Mouse (Mus musculus) hindbrain, embryonic 15.5 days (tissue): Measurements from ENCODE around the gene Pdzrn4. TPM values are rescaled to one million over a fixed set of nuclear protein-coding genes. Genes with fewer than 3 reads are reported as not detected.

Experiments used
- ATAC-seq: fragments of 200-750 bp; cut with Nextera tagmentation; 2 replicates; pipeline ENCODE4 v1.8.0; 2017; ENCODE audit warnings: low read depth, moderate number of reproducible peaks, moderate TSS enrichment; ENCODE audit not compliant: low FRiP score
- H3K27ac ChIP-seq: fragments of 300-500 bp; sonication (generic); replicated peaks from 2 replicates; pipeline ENCODE4 v1.5.1; 2015; ENCODE audit warnings: mild to moderate bottlenecking, inconsistent platforms
- H3K27me3 ChIP-seq: fragments of 300-500 bp; sonication (generic); 2 replicates; pipeline ENCODE4 v1.6.1; 2015; ENCODE audit warnings: control low read depth, inconsistent platforms
- H3K36me3 ChIP-seq: fragments of 300-500 bp; sonication (generic); 2 replicates; pipeline ENCODE4 v1.6.1; 2015; ENCODE audit warnings: control low read depth, inconsistent platforms
- H3K4me1 ChIP-seq: fragments of 300-500 bp; sonication (generic); replicated peaks from 2 replicates; pipeline ENCODE4 v1.6.1; 2015; ENCODE audit warnings: control low read depth, inconsistent platforms
- H3K4me2 ChIP-seq: fragments of 300-500 bp; sonication (generic); 2 replicates; pipeline ENCODE4 v1.6.1; 2015; ENCODE audit warnings: moderate library complexity, mild to moderate bottlenecking, inconsistent platforms
- H3K4me3 ChIP-seq: fragments of 300-500 bp; sonication (generic); 2 replicates; pipeline ENCODE4 v1.5.1; 2015; ENCODE audit warnings: mild to moderate bottlenecking, inconsistent platforms
- H3K9ac ChIP-seq: fragments of 300-500 bp; sonication (generic); 2 replicates; pipeline ENCODE4 v1.6.1; 2015; ENCODE audit warnings: inconsistent platforms
- H3K9me3 ChIP-seq: fragments of 300-500 bp; sonication (generic); 2 replicates; pipeline ENCODE4 v1.6.1; 2016; ENCODE audit warnings: control low read depth, inconsistent platforms
- WGBS: fragments of 180-500 bp; shearing (Covaris S2); methylation state at CpG from one replicate; pipeline ENCODE4 v1.1.7; 2015; 5-methylcytosine and 5-hydroxymethylcytosine counted together
- polyA plus RNA-seq: library from polyadenylated mRNA; unstranded; fragments of >200 nt; fragmentation: Nextera tagmentation; extraction: Ambion mirVana; gene quantifications from 2 replicates; pipeline ENCODE4 v1.2.1, GENCODE M21; 2015

Pdzrn4 gene
- polyA plus RNA-seq, 1 experiment from 2014 or later, result 30.5 TPM

DNA sequence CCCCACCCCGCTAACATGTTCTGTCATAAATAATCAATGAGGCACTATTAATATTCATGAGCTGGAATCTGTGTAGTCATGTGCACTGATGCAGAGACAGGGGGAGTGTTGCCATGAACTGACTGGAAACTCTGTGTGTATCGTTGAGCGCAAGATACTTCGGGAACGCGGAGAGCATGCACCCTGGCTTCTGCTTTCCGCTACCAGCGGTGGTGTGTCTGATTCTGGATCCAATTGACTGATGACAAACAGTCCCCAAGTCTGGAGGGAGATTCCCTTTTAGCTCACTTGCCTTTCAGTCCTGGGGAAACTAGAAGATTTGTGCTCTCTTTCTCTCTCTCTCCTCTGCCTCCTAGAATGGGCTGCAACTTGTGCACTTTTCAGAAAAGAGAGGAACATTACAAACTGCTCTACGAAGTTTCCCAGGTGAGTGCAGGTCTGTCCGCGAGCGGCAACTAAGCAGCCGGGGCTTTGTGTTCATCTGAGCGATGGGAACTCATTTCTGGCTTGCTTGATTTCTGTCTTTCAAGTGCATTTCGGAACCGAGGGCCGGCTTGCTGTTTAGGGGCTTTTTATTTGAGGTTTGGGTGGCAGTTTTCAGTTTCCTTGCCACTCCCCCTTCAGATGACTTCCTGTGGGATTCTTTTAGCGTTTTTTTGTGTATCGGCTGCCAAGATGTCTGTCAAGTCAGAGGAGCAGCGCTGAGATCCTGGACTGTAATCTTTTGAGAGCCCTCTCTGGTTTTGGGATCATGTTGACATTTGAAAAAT is 200.5 kb downstream of the Pdzrn4 start:
- H3K27ac ChIP-seq, result peak overlapping the region; percentile 84
- H3K9me3 ChIP-seq, result no peaks in the 10 kb centered on the region
- peak; percentile 77 for ATAC-seq
- peak overlapping the region; percentile 50 for H3K9ac ChIP-seq
- no peaks in the 10 kb centered on the region; the same call in 1 of the 2 replicates for H3K27me3 ChIP-seq
- under 1% methylated on average over 20 of the region's 20 CpGs for WGBS
- H3K4me2 ChIP-seq, result peak overlapping the region; percentile 68
- no peaks in the 10 kb centered on the region for H3K36me3 ChIP-seq
- H3K4me1 ChIP-seq, result peaks cover 27% of the 10 kb centered on the region
- H3K4me3 ChIP-seq, result peak overlapping the region; percentile 50

DNA sequence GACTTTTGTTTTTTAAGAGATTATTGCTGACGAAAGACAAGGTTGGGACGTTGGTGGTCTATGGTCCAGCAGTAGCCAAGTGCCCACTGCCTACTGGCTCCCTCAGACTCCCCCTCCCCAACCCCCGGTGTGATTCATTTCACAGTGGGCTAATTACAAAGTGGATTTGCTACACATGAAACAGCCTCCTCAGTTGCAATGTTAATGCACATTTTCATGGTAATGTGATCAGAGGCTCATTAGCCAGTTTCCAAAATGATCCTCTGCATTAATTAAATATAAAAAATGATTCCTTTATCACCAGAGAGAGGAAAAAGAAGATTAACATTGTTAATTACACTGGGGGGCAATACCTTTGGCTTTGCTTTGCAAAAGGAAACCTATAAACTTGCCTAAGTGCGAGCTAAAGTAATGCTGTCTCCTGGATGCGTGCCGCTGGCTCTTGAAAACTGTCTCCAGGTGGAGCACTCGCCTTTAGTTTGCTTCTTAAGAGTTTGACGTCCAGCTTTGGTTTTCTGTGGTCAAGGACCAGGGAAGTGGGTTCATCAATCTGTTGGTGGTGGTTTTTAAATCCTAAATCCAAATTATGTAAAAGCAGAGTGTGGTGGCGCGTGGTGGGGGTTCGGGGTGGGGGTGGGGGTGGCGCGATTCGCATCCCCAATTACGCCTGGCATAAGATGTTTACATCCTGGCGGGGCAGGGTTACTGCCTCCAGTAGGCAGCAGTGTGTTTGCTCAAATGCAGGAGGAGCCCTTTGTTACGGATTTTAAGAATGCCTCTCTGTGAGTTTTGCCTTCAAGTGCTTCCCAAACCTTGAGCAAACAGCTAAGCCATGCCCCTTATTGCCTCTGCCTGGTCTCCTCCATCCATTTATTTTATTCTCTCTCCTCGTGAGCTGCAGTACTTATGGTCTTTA is 202.0 kb downstream of the Pdzrn4 start:
- Histone ChIP-seq H3K27ac (peak overlapping the region; percentile 78), H3K4me3 (peak overlapping the region; percentile 38), H3K36me3 (peaks cover 2% of the 10 kb centered on the region; the same call in 1 of the 2 replicates), H3K9ac (peak overlapping the region; percentile 38), H3K27me3 (no peaks in the 10 kb centered on the region), H3K4me2 (peak overlapping the region; percentile 56), H3K4me1 (peaks cover 27% of the 10 kb centered on the region), H3K9me3 (no peaks in the 10 kb centered on the region)
- ATAC-seq, result peak; percentile 64; the same call in 1 of the 2 replicates
- 1% methylated on average over 18 of the region's 18 CpGs for WGBS

GRCm38 (mm10) chr15:92599381-92599780 is 202.7 kb downstream of the Pdzrn4 start:
- Histone ChIP-seq H3K4me1 (peaks cover 27% of the 10 kb centered on the region), H3K27ac (peak overlapping the region; percentile 78), H3K4me3 (peak overlapping the region; percentile 38), H3K9ac (peak overlapping the region; percentile 38), H3K27me3 (no peaks in the 10 kb centered on the region), H3K9me3 (no peaks in the 10 kb centered on the region), H3K36me3 (peaks cover 7% of the 10 kb centered on the region), H3K4me2 (peak overlapping the region; percentile 56)
- ATAC-seq, result no peak
- 11% methylated on average over 7 of the region's 7 CpGs for WGBS

DNA sequence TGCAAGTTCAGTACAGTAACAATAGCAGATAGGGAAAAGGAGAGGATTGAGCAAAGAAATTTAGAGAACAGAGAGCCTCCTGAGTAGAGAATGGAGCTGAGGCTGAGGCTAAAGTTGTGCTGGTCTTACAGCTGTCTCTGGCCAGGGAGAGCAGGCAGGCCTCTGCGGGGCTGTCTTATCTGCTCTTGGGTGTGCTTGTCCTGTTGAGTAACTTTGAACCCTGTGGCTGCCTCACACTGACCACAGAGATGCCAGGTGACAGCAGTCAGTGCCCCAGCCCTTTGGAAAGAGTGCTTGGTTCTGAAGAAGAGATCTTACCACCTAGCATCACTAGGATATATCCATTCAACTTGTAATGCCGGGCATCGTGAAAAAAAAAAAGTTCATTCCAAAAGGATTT is 214.2 kb downstream of the Pdzrn4 start:
- H3K9ac ChIP-seq, result no peak overlapping the region
- no peak overlapping the region for H3K4me2 ChIP-seq
- peaks cover 7% of the 10 kb centered on the region; the same call in 1 of the 2 replicates for H3K4me1 ChIP-seq
- H3K27me3 ChIP-seq, result no peaks in the 10 kb centered on the region
- no peak for ATAC-seq
- H3K27ac ChIP-seq, result no peak overlapping the region
- H3K9me3 ChIP-seq, result no peaks in the 10 kb centered on the region
- H3K4me3 ChIP-seq, result no peak overlapping the region
- 88% methylated on average over 3 of the region's 3 CpGs for whole genome bisulfite sequencing
- no peaks in the 10 kb centered on the region for H3K36me3 ChIP-seq

- Histone ChIP-seq H3K4me2 (no peak overlapping the region), H3K9ac (no peak overlapping the region), H3K27me3 (no peaks in the 10 kb centered on the region), H3K4me3 (no peak overlapping the region), H3K4me1 (peaks cover 7% of the 10 kb centered on the region; the same call in 1 of the 2 replicates), H3K27ac (no peak overlapping the region), H3K36me3 (no peaks in the 10 kb centered on the region), H3K9me3 (no peaks in the 10 kb centered on the region)
- ATAC-seq, result no peak
- 32% methylated on average over 1 of the region's 1 CpGs for WGBS
These were observed 215.7 kb downstream of the Pdzrn4 start for GRCm38 (mm10) chr15:92612386-92612785.

DNA sequence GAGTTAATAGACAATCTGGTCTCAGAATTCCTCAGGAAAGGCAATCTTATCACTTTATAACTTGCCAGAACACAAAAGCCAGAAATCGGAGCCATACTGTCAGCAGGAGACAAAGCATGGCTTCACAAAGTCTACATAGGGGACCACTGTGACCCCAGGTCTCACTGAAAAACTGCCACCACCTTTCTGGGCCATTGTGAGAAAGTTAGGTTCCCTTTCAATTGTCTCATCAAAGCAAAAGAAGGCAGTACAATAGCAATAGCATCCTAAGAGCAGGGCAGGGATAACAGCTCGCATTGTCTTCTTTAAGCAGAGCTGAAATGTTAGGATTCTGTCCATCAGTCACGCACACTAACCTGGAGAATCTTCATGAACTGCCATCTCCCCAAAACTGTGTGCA is 216.5 kb downstream of the Pdzrn4 start:
- Histone ChIP-seq H3K9ac (no peak overlapping the region), H3K36me3 (no peaks in the 10 kb centered on the region)

GRCm38 (mm10) chr15:92621731-92622234 is 225.1 kb downstream of the Pdzrn4 start:
- H3K27me3 ChIP-seq, result no peaks in the 10 kb centered on the region
- no peak overlapping the region for H3K4me2 ChIP-seq
- no peak overlapping the region for H3K9ac ChIP-seq
- H3K9me3 ChIP-seq, result no peaks in the 10 kb centered on the region
- H3K36me3 ChIP-seq, result no peaks in the 10 kb centered on the region
- peak overlapping the region; percentile 70 for H3K27ac ChIP-seq
- no peak overlapping the region for H3K4me3 ChIP-seq
- peaks cover 14% of the 10 kb centered on the region for H3K4me1 ChIP-seq
- WGBS, result 68% methylated on average over 9 of the region's 9 CpGs
- ATAC-seq, result no peak

More for the DNA sequence above, 216.5 kb downstream of the Pdzrn4 start:
- H3K4me3 ChIP-seq, result no peak overlapping the region
- no peaks in the 10 kb centered on the region for H3K9me3 ChIP-seq
- no peak for ATAC-seq
- peaks cover 7% of the 10 kb centered on the region; the same call in 1 of the 2 replicates for H3K4me1 ChIP-seq
- H3K27ac ChIP-seq, result no peak overlapping the region
- no peak overlapping the region for H3K4me2 ChIP-seq
- no peaks in the 10 kb centered on the region for H3K27me3 ChIP-seq
- WGBS, result 68% methylated on average over 3 of the region's 3 CpGs

DNA sequence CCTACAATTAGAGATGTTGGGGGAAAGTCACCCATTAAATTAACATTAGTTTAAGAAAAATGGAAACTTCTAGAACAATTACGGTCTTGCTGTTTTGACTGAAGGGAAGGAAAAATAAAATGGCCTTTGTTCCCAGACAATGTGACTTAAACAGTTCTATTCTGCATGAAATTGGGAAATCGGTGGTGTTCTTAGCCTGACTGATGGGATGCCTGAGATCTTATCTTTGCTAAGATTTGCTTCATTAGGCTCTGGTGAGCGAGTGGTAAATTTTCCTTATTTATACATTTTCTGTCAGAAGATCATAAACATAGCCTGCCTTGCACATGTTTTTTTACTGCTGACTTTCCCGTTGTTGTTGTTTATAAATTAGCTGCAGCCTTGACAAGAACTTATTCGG is 225.6 kb downstream of the Pdzrn4 start:
- H3K9me3 ChIP-seq, result no peaks in the 10 kb centered on the region
- no peaks in the 10 kb centered on the region for H3K36me3 ChIP-seq
- no peak for ATAC-seq
- H3K9ac ChIP-seq, result no peak overlapping the region
- H3K4me1 ChIP-seq, result peaks cover 14% of the 10 kb centered on the region
- WGBS, result 51% methylated on average over 5 of the region's 5 CpGs
- H3K27me3 ChIP-seq, result no peaks in the 10 kb centered on the region
- H3K4me2 ChIP-seq, result no peak overlapping the region
- no peak overlapping the region for H3K4me3 ChIP-seq
- peak overlapping the region; percentile 70 for H3K27ac ChIP-seq

- ATAC-seq, result no peak
- 15% methylated on average over 2 of the region's 2 CpGs for WGBS
- Histone ChIP-seq H3K4me2 (no peak overlapping the region), H3K36me3 (no peaks in the 10 kb centered on the region), H3K27ac (no peak overlapping the region), H3K4me3 (no peak overlapping the region), H3K9me3 (no peaks in the 10 kb centered on the region), H3K9ac (no peak overlapping the region), H3K4me1 (peaks cover 14% of the 10 kb centered on the region), H3K27me3 (no peaks in the 10 kb centered on the region)
These were observed 232.5 kb downstream of the Pdzrn4 start for GRCm38 (mm10) chr15:92629172-92629571.

GRCm38 (mm10) chr15:92634044-92634610 is 237.4 kb downstream of the Pdzrn4 start:
- Histone ChIP-seq H3K9me3 (no peaks in the 10 kb centered on the region), H3K9ac (no peak overlapping the region), H3K4me2 (no peak overlapping the region), H3K4me3 (no peak overlapping the region), H3K36me3 (no peaks in the 10 kb centered on the region), H3K27ac (no peak overlapping the region), H3K27me3 (no peaks in the 10 kb centered on the region), H3K4me1 (peaks cover 6% of the 10 kb centered on the region)
- WGBS, result 82% methylated on average over 14 of the region's 14 CpGs
- no peak for ATAC-seq

GRCm38 (mm10) chr15:92640212-92641082 is 243.8 kb downstream of the Pdzrn4 start:
- 30% methylated on average over 18 of the region's 18 CpGs for WGBS
- Histone ChIP-seq H3K36me3 (no peaks in the 10 kb centered on the region), H3K27me3 (no peaks in the 10 kb centered on the region), H3K4me1 (peaks cover 14% of the 10 kb centered on the region; the same call in 1 of the 2 replicates), H3K9ac (no peak overlapping the region), H3K4me3 (no peak overlapping the region), H3K27ac (peak overlapping the region; percentile 36; the same call in 1 of the 2 replicates), H3K9me3 (no peaks in the 10 kb centered on the region), H3K4me2 (peak overlapping the region; percentile 35)
- ATAC-seq, result peak; percentile 54; the same call in 1 of the 2 replicates
